Mouse (Mus musculus): ENCODE measurements around the gene Armh3. TPM values are rescaled to one million over a fixed set of nuclear protein-coding genes. Genes with fewer than 3 reads are reported as not detected.

Gene Armh3
- polyA plus RNA-seq, 1 experiment from 2014 or later = 7.5 TPM

- TF ChIP-seq CTCF (IDR thresholded peaks at IDR 0.05; ENCODE audit: low read depth) = no peak
- TF ChIP-seq EP300 (optimal IDR thresholded peaks at IDR 0.05) = no peak
- Histone ChIP-seq H3K27me3 (ENCODE audit: control insufficient read depth, insufficient read depth, low read length) (no peaks in the 10 kb centered on the region), H3K4me3 (ENCODE audit: low read depth, low read length) (no peak overlapping the region), H3K9me3 (ENCODE audit: control insufficient read depth, low read length) (no peaks in the 10 kb centered on the region), H3K27ac (replicated peaks) (0 out of 2 replicates have a peak overlapping the region, but pooled peaks have one; percentile 4), H3K4me2 (replicated peaks; ENCODE audit: low read depth) (no peak overlapping the region), H3K4me1 (replicated peaks; ENCODE audit: control insufficient read depth, insufficient read depth) (no peaks in the 10 kb centered on the region), H3K36me3 (ENCODE audit: control insufficient read depth, insufficient read depth, low read length) (no peaks in the 10 kb centered on the region), H3K9ac (ENCODE audit: low read length) (no peak overlapping the region)
- ATAC-seq (ENCODE audit: low FRiP score, low TSS enrichment) (peak; percentile 42; the same call in 1 of the 2 replicates), DNase-seq (ENCODE audit: low spot score) (no peak)
- 32% methylated on average over 5 of the region's 5 CpGs for WGBS
Measured at GRCm38 (mm10) chr19:45827125-45827524, 171.2 kb downstream of the Armh3 start.

DNA sequence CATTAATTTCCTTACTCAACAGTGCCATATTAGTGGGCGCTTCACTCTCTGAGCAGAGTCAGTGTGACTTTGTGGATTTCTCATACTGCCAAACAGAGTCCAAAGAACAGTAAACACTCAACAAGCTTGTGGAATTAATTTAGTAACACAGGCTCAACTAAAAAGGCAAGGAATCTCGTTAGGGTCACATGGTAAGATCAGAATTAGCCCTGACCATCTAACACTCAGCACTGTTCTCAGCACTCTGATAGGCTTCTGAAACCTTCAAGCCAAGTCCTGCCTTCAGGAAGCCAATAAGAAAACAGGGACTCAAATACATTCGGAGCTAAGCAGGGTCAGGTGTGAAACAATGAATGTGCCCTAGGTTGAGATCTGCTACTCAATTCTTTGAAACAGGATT, 172.1 kb downstream of the Armh3 start:
- Histone ChIP-seq H3K27me3 (ENCODE audit: control insufficient read depth, insufficient read depth, low read length) (no peaks in the 10 kb centered on the region), H3K36me3 (ENCODE audit: control insufficient read depth, insufficient read depth, low read length) (no peaks in the 10 kb centered on the region), H3K9me3 (ENCODE audit: control insufficient read depth, low read length) (no peaks in the 10 kb centered on the region), H3K4me1 (replicated peaks; ENCODE audit: control insufficient read depth, insufficient read depth) (no peaks in the 10 kb centered on the region), H3K9ac (ENCODE audit: low read length) (no peak overlapping the region), H3K27ac (replicated peaks) (no peak overlapping the region), H3K4me2 (replicated peaks; ENCODE audit: low read depth) (no peak overlapping the region), H3K4me3 (ENCODE audit: low read depth, low read length) (no peak overlapping the region)
- 60% methylated on average over 3 of the region's 3 CpGs for WGBS
- ATAC-seq (ENCODE audit: low FRiP score, low TSS enrichment) (no peak), DNase-seq (ENCODE audit: low spot score) (no peak)
- TF ChIP-seq CTCF (IDR thresholded peaks at IDR 0.05; ENCODE audit: low read depth) (no peak), EP300 (optimal IDR thresholded peaks at IDR 0.05) (no peak)

GRCm38 (mm10) chr19:45821832-45822231, 176.5 kb downstream of the Armh3 start:
- H3K9me3 ChIP-seq (ENCODE audit: control insufficient read depth, low read length) = no peaks in the 10 kb centered on the region
- 64% methylated on average over 5 of the region's 5 CpGs for WGBS

DNA sequence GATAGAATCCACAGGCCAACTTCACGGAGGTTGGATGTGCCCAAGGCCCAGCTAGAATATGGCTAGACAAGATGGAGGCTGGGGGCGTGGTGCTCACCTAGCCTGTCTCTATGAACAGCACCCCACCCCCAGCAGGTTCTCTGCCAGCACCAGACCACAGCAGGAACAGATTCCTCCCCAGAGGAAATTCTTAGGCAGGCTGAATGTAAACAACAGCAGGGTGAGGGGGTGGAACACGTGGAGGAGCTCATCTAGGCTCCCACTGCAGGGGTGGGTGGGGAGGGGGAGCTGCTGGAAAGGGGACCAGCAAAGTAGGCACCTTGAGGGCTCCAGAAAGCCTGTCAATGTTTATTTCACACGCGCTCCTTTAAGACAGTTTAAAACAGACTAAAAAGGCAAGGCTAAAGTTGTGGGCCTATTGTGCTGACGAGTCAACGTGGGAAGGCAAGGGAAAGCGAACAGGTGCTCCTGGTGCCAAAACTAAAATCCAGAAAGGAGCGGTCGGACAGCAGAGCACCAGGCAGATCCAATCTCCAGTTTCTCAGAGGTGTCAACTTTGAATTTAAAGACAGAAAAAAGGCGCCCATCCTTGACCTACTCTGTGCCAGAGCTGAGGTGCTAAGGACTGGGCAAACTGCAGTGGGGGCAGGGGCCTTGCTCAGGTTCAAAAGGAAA, 180.3 kb downstream of the Armh3 start:
- H3K27me3 ChIP-seq (ENCODE audit: control insufficient read depth, insufficient read depth, low read length) = no peaks in the 10 kb centered on the region
- H3K4me3 ChIP-seq (ENCODE audit: low read depth, low read length) = no peak overlapping the region
- TF ChIP-seq CTCF (IDR thresholded peaks at IDR 0.05; ENCODE audit: low read depth) (no peak), EP300 (optimal IDR thresholded peaks at IDR 0.05) (no peak)
- peaks cover 4% of the 10 kb centered on the region; the same call in 1 of the 2 replicates for H3K4me1 ChIP-seq (replicated peaks; ENCODE audit: control insufficient read depth, insufficient read depth)
- no peak overlapping the region for H3K27ac ChIP-seq (replicated peaks)
- 44% methylated on average over 11 of the region's 11 CpGs for WGBS
- H3K36me3 ChIP-seq (ENCODE audit: control insufficient read depth, insufficient read depth, low read length) = peaks cover 4% of the 10 kb centered on the region; the same call in 1 of the 2 replicates
- H3K9ac ChIP-seq (ENCODE audit: low read length) = no peak overlapping the region
- ATAC-seq (ENCODE audit: low FRiP score, low TSS enrichment) (no peak), DNase-seq (ENCODE audit: low spot score) (no peak)
- H3K4me2 ChIP-seq (replicated peaks; ENCODE audit: low read depth) = no peak overlapping the region
- no peaks in the 10 kb centered on the region for H3K9me3 ChIP-seq (ENCODE audit: control insufficient read depth, low read length)

More at GRCm38 (mm10) chr19:45821832-45822231, 176.5 kb downstream of the Armh3 start:
- ATAC-seq (ENCODE audit: low FRiP score, low TSS enrichment) = no peak
- Histone ChIP-seq H3K36me3 (ENCODE audit: control insufficient read depth, insufficient read depth, low read length) (peaks cover 4% of the 10 kb centered on the region; the same call in 1 of the 2 replicates), H3K4me2 (replicated peaks; ENCODE audit: low read depth) (no peak overlapping the region), H3K9ac (ENCODE audit: low read length) (no peak overlapping the region), H3K27me3 (ENCODE audit: control insufficient read depth, insufficient read depth, low read length) (no peaks in the 10 kb centered on the region), H3K4me1 (replicated peaks; ENCODE audit: control insufficient read depth, insufficient read depth) (no peaks in the 10 kb centered on the region), H3K27ac (replicated peaks) (no peak overlapping the region), H3K4me3 (ENCODE audit: low read depth, low read length) (no peak overlapping the region)
- TF ChIP-seq CTCF (IDR thresholded peaks at IDR 0.05; ENCODE audit: low read depth) = no peak
- no peak for TF ChIP-seq EP300 (optimal IDR thresholded peaks at IDR 0.05)
- no peak for DNase-seq (ENCODE audit: low spot score)

- Histone ChIP-seq H3K36me3 (ENCODE audit: control insufficient read depth, insufficient read depth, low read length) (peaks cover 4% of the 10 kb centered on the region; the same call in 1 of the 2 replicates), H3K4me1 (replicated peaks; ENCODE audit: control insufficient read depth, insufficient read depth) (peaks cover 7% of the 10 kb centered on the region; the same call in 1 of the 2 replicates), H3K4me3 (ENCODE audit: low read depth, low read length) (no peak overlapping the region), H3K9ac (ENCODE audit: low read length) (no peak overlapping the region), H3K9me3 (ENCODE audit: control insufficient read depth, low read length) (no peaks in the 10 kb centered on the region), H3K4me2 (replicated peaks; ENCODE audit: low read depth) (peak overlapping the region; percentile 51; the same call in 1 of the 2 replicates), H3K27me3 (ENCODE audit: control insufficient read depth, insufficient read depth, low read length) (no peaks in the 10 kb centered on the region), H3K27ac (replicated peaks) (no peak overlapping the region)
- TF ChIP-seq CTCF (IDR thresholded peaks at IDR 0.05; ENCODE audit: low read depth) (no peak), EP300 (optimal IDR thresholded peaks at IDR 0.05) (no peak)
- ATAC-seq (ENCODE audit: low FRiP score, low TSS enrichment) (no peak), DNase-seq (ENCODE audit: low spot score) (no peak)
- WGBS = 38% methylated on average over 8 of the region's 8 CpGs
Measured at GRCm38 (mm10) chr19:45816727-45817126, 181.6 kb downstream of the Armh3 start.

DNA sequence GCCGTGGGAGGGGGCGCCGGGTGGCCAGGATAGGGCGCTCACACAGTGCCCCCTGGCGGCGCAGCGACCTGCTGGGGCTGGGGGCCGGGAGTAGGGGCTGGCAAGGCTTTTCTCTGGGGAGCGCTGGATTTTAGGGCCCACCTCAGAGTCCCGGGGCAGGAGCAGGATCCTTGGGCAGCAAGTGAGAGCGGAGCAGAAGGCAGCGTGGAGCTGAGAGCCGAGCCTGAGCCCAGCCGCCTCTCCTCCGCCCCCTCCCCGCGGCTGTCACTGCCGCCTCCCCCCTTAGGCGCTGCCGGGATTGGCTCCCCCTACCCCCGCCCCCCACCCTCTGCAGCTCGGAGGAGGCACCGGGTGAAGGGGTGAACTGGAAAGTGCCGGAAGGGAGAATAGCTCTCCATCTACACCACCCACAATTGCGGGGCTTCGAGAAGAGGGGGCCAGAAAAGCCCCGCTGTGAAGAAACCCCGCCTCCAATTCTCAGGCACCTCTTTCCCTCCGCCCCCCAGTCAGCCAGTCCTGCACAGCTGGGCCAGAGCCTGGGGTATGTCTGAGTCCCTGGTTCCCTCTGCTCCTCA, 182.4 kb downstream of the Armh3 start, which contains the start of gene Kcnip2:
Gene Kcnip2 (minus strand): TSS at position 231 of the 575 bp plus-strand sequence.
- peak within 1 kb of the TSS; percentile 26 for H3K4me3 ChIP-seq (ENCODE audit: low read depth, low read length)
- H3K9ac ChIP-seq (ENCODE audit: low read length) = peak within 1 kb of the TSS; percentile 55
- peaks cover 4% of the 10 kb centered on the region; the same call in 1 of the 2 replicates for H3K36me3 ChIP-seq (ENCODE audit: control insufficient read depth, insufficient read depth, low read length)
- no peaks in the 10 kb centered on the region for H3K27me3 ChIP-seq (ENCODE audit: control insufficient read depth, insufficient read depth, low read length)
- H3K4me2 ChIP-seq (replicated peaks; ENCODE audit: low read depth) = peak within 1 kb of the TSS; percentile 51
- TF ChIP-seq EP300 (optimal IDR thresholded peaks at IDR 0.05) (no peak), CTCF (IDR thresholded peaks at IDR 0.05; ENCODE audit: low read depth) (peak; percentile 55)
- peak; percentile 36 for DNase-seq (ENCODE audit: low spot score)
- H3K4me1 ChIP-seq (replicated peaks; ENCODE audit: control insufficient read depth, insufficient read depth) = peaks cover 7% of the 10 kb centered on the region; the same call in 1 of the 2 replicates
- H3K27ac ChIP-seq (replicated peaks) = no peak within 1 kb of the TSS
- no peaks in the 10 kb centered on the region for H3K9me3 ChIP-seq (ENCODE audit: control insufficient read depth, low read length)
- ATAC-seq (ENCODE audit: low FRiP score, low TSS enrichment) = peak; percentile 42
- WGBS = 2% methylated on average over 19 of the region's 29 CpGs
